Mouse (Mus musculus): Measurements from ENCODE around the gene Gnptab.

- TF ChIP-seq CTCF (IDR thresholded peaks at IDR 0.05; ENCODE audit: borderline replicate concordance, control insufficient read depth, extremely low read depth, insufficient read depth, low read length, poor library complexity) = no peak
- no peak for TF ChIP-seq POLR2A (IDR thresholded peaks at IDR 0.05; ENCODE audit: control insufficient read depth, extremely low read depth, insufficient read depth, low read length, poor library complexity)
Observed at GRCm38 (mm10) chr10:88491632-88492031, 112.7 kb downstream of the Gnptab start.
